Mouse (Mus musculus) brain, embryonic 14.5 days (tissue): ENCODE data around the gene Lipo2. TPM values are rescaled to one million over a fixed set of nuclear protein-coding genes. Genes with fewer than 3 reads are reported as not detected.
"Not testable (repeated sequence)": the region's sequence is repeated elsewhere in the genome, so short reads cannot be mapped to it uniquely, and the experiment has no call there.

ENCODE experiments used
- DNase-seq: peaks from one replicate; pipeline ENCODE4 v3.0.0-alpha.2; 2011; ENCODE audit warnings: low read depth
- CTCF ChIP-seq: fragments of 200-500 bp; IDR thresholded peaks from 2 replicates; pipeline ENCODE4 v1.5.1; 2012; ENCODE audit warnings: inconsistent platforms, mild to moderate bottlenecking, moderate library complexity, borderline replicate concordance; ENCODE audit not compliant: insufficient read depth, insufficient read length; ENCODE audit errors: extremely low read depth
- POLR2A ChIP-seq: fragments of 200-500 bp; IDR thresholded peaks from 2 replicates; pipeline ENCODE4 v1.6.1; 2012; ENCODE audit warnings: mild to moderate bottlenecking, inconsistent platforms, borderline replicate concordance; ENCODE audit not compliant: poor library complexity, insufficient read depth, insufficient read length, severe bottlenecking; ENCODE audit errors: extremely low read depth
- polyA plus RNA-seq: library from polyadenylated mRNA; depleted of rRNA; stranded (reverse); fragments of >200 nt; gene quantifications from 2 replicates; pipeline ENCODE4 v1.2.3, GENCODE M21; 2012; rRNA removed

Lipo2 gene
- polyA plus RNA-seq = 0.24 and 0.48 TPM in 2 replicates

GRCm38 (mm10) chr19:33751259-33751658 lies at the start of gene Lipo2:
TSS of gene Lipo2 (minus strand) at chr19:33751359.
- DNase-seq = not testable (repeated sequence)

- not testable (repeated sequence) for DNase-seq
These were observed 36.2 kb upstream of the Lipo2 start, which contains the start of gene Lipo1 for GRCm38 (mm10) chr19:33787359-33787758. TSS of gene Lipo1 (minus strand) at chr19:33787459.

- no peak for DNase-seq
These were observed 35.6 kb upstream of the Lipo2 start for GRCm38 (mm10) chr19:33786576-33787277.

GRCm38 (mm10) chr19:33761287-33762086 lies 10.3 kb upstream of the Lipo2 start, which contains the start of gene Lipo3:
TSS of gene Lipo3 (minus strand) at chr19:33761951.
- peak; percentile 33 for DNase-seq

More at GRCm38 (mm10) chr19:33786576-33787277, 35.6 kb upstream of the Lipo2 start:
- TF ChIP-seq POLR2A = no peak
- TF ChIP-seq CTCF = no peak

Other genes starting within 250 kb of the Lipo2 start
- not detected in 2 replicates for gene Lipo4, start 233.6 kb downstream of the Lipo2 start, polyA plus RNA-seq
- not detected in 2 replicates for gene Gm8978, start 126.1 kb downstream of the Lipo2 start, polyA plus RNA-seq
- 8.1 and 10.0 TPM in 2 replicates for gene Lipo3, start 10.6 kb upstream of the Lipo2 start, polyA plus RNA-seq
- gene Lipo1, start 36.1 kb upstream of the Lipo2 start, polyA plus RNA-seq = not detected in 2 replicates
- not detected in 2 replicates for gene Lipf, start 209.8 kb upstream of the Lipo2 start, polyA plus RNA-seq